12 mouse cellular contexts compared by ENCODE assay signal in the genomic region with DNA sequence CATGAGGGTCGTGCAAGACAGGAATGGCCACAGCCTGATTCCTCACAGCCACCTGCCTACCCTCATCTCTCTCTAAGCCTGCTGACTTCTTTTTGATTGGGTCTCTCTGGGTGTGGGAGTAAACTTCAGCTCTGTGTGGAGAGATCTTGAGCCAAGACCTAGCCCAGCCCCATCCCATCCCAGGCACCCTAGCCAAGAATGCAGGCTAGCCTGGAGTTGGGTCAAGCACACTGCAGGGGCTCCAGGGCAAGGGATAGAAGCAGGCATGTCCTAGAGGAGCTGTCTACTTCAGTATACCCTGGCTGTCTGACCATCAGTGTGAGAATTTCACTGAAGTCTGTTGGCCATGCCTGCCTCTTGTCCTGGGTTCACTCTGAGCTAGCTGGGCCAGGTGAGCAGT. TPM values are rescaled to one million over a fixed set of nuclear protein-coding genes. Genes with fewer than 3 reads are reported as not detected.
DNase-seq lines count a peak whose midpoint lies in the region; ATAC-seq and TF ChIP-seq lines count a peak whose summit lies in the region.
"Had no signal": no experiment of that assay in that cellular context is flagged by ENCODE, and none has a peak within 500 bp of the region (broad histone marks: within the 10 kb centered on the region; RNA-seq: fewer than 3 reads in every experiment).

No protein-coding gene starts in this region.

- no peak for ATAC-seq in hindbrain, embryonic 15.5 days (ENCODE audit: low FRiP score, low read depth)
- ATAC-seq in neural tube, embryonic 15.5 days (ENCODE audit: low FRiP score), result no peak

- DNase-seq in cerebellum, postnatal 14 days, result peak; percentile 33 to 37
- DNase-seq in cerebellum, postnatal 36 days, result no peak
- no peak for DNase-seq in layer of hippocampus, adult 2 months (ENCODE audit: low spot score in 2 of 2)
- no peak for DNase-seq in layer of hippocampus, adult 8-10 months (ENCODE audit: low spot score in 2 of 2)
- no peak for DNase-seq in c-Kit-positive CD71-positive TER-119-positive erythroid progenitor cells, embryonic 14.5 days (ENCODE audit: low spot score)
- DNase-seq in frontal cortex, postnatal 10 days (ENCODE audit: low spot score in 2 of 2), result no peak
- DNase-seq: cerebellum, adult 9-10 months had no signal

- TF ChIP-seq CTCF in layer of hippocampus, adult 2 months (conservative IDR thresholded peaks at IDR 0.05), result no peak

- H3K4me3 ChIP-seq in layer of hippocampus, adult 2 months, result no peak overlapping the region
- H3K4me3 ChIP-seq in hindbrain, embryonic 15.5 days, result no peak overlapping the region
- no peak overlapping the region for H3K4me3 ChIP-seq in neural tube, embryonic 15.5 days (replicated peaks)
- H3K4me3 ChIP-seq: liver, embryonic 15.5 days had no signal

- H3K27ac ChIP-seq in layer of hippocampus, adult 2 months, result peak overlapping the region; percentile 73
- peak overlapping the region; percentile 58 for H3K27ac ChIP-seq in hindbrain, embryonic 15.5 days (replicated peaks)
- H3K27ac ChIP-seq in neural tube, embryonic 15.5 days (replicated peaks), result peak overlapping the region; percentile 73
- H3K27ac ChIP-seq: liver, embryonic 15.5 days had no signal

- no peak overlapping the region for H3K4me2 ChIP-seq in hindbrain, embryonic 15.5 days
- no peak overlapping the region for H3K4me2 ChIP-seq in neural tube, embryonic 15.5 days
- H3K4me2 ChIP-seq: liver, embryonic 15.5 days had no signal

- H3K9ac ChIP-seq in hindbrain, embryonic 15.5 days, result no peak overlapping the region
- H3K9ac ChIP-seq in neural tube, embryonic 15.5 days (replicated peaks), result no peak overlapping the region
- H3K9ac ChIP-seq: liver, embryonic 15.5 days had no signal

- no peaks in the 10 kb centered on the region for H3K27me3 ChIP-seq in hindbrain, embryonic 15.5 days
- no peaks in the 10 kb centered on the region for H3K27me3 ChIP-seq in neural tube, embryonic 15.5 days (replicated peaks)

- H3K36me3 ChIP-seq in hindbrain, embryonic 15.5 days, result no peaks in the 10 kb centered on the region
- no peaks in the 10 kb centered on the region for H3K36me3 ChIP-seq in neural tube, embryonic 15.5 days
- H3K36me3 ChIP-seq: liver, embryonic 15.5 days had no signal

- WGBS in hindbrain, embryonic 15.5 days, result 59% methylated on average over 1 of the region's 1 CpGs
- WGBS in neural tube, embryonic 15.5 days, result 50% methylated on average over 1 of the region's 1 CpGs

- H3K9me3 ChIP-seq in hindbrain, embryonic 15.5 days, result no peaks in the 10 kb centered on the region
- H3K9me3 ChIP-seq in neural tube, embryonic 15.5 days (replicated peaks), result no peaks in the 10 kb centered on the region
- H3K9me3 ChIP-seq: liver, embryonic 15.5 days had no signal

- H3K4me1 ChIP-seq in hindbrain, embryonic 15.5 days (replicated peaks), result peaks cover 43% of the 10 kb centered on the region
- peaks cover 58% of the 10 kb centered on the region for H3K4me1 ChIP-seq in neural tube, embryonic 15.5 days

RNA-seq across cellular contexts. Expression of gene Pdlim4, which starts 9.3 kb away (rescaled TPM):
- 10 to 100 TPM; 13.4 to 14.3 TPM for total RNA-seq in layer of hippocampus, adult 2 months (2021)
- total RNA-seq in layer of hippocampus, adult 8-10 months (2022), result 10 to 100 TPM; 16.4 to 25.2 (median 21.2) TPM
- polyA plus RNA-seq in hindbrain, embryonic 15.5 days (2015; fragmentation: Nextera tagmentation; extraction: Ambion mirVana), result 28.2 and 33.4 TPM in 2 replicates
- polyA plus RNA-seq in neural tube, embryonic 15.5 days (2015; fragmentation: Nextera tagmentation; extraction: Ambion mirVana), result 34.4 and 45.7 TPM in 2 replicates
- total RNA-seq: MEL had no signal

RNA-seq across cellular contexts. Expression of gene Slc22a4, which starts 31.6 kb away (rescaled TPM):
- 1 to 10 TPM; 5.9 to 6.9 TPM for total RNA-seq in layer of hippocampus, adult 2 months (2021)
- 10 to 100 TPM in 1 of 4 experiments, 1 to 10 TPM in 3; 7.8 to 14.1 (median 8.4) TPM for total RNA-seq in layer of hippocampus, adult 8-10 months (2022)
- polyA plus RNA-seq in hindbrain, embryonic 15.5 days (2015; fragmentation: Nextera tagmentation; extraction: Ambion mirVana), result 4.4 and 5.3 TPM in 2 replicates
- polyA plus RNA-seq in neural tube, embryonic 15.5 days (2015; fragmentation: Nextera tagmentation; extraction: Ambion mirVana), result 5.9 TPM in 2 replicates

RNA-seq across cellular contexts. Expression of gene P4ha2, which starts 40.4 kb away (rescaled TPM):
- 10 to 100 TPM; 18.6 to 28.7 TPM for total RNA-seq in layer of hippocampus, adult 2 months (2021)
- 10 to 100 TPM; 24.3 to 30.8 (median 26.7) TPM for total RNA-seq in layer of hippocampus, adult 8-10 months (2022)
- 9.2 and 10.1 TPM in 2 replicates for polyA plus RNA-seq in hindbrain, embryonic 15.5 days (2015; fragmentation: Nextera tagmentation; extraction: Ambion mirVana)
- polyA plus RNA-seq in neural tube, embryonic 15.5 days (2015; fragmentation: Nextera tagmentation; extraction: Ambion mirVana), result 16.7 and 18.5 TPM in 2 replicates
- total RNA-seq: megakaryocyte, adult 5-6 weeks had no signal

Comparison
In these comparisons a context has a peak if more than half of its experiments do, and no peak if none do; other contexts are left out.
1. DNase-seq: peak in cerebellum, postnatal 14 days (2 of 2); none in cerebellum, postnatal 36 days (0 of 2), layer of hippocampus, adult 2 months (0 of 2), layer of hippocampus, adult 8-10 months (0 of 2), c-Kit-positive CD71-positive TER-119-positive erythroid progenitor cells, embryonic 14.5 days (single experiment) and frontal cortex, postnatal 10 days (0 of 2).
2. Peak in every context shown above with its lines, with median percentiles within 50 percentile points of each other: H3K27ac ChIP-seq.